Mouse (Mus musculus) 416B (cell line): Measurements from ENCODE around the gene Kif6.

ENCODE experiments used
- DNase-seq: peaks from one replicate; pipeline ENCODE4 v3.0.0; 2011; ENCODE audit warnings: low read depth

Gene Kif6

DNA sequence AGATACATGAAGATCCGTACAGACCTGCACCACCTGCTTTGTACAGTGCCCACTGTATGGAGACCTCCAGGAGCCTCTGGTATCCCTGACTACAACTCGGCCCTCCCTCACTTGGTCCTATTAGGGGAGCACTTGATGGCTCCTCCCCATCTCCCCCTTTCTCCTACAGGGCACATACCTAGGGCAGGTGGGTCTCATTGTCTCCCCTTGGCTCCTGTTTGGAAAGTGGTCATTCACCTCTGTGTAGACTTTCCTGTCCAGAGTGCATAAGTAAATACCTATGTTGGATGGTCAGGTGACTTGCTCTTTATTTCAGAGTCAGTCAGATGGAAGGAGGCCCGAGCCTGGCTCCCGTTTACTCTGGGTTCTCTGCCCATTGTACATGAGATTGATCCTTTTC, 308.5 kb downstream of the Kif6 start:
- no peak for DNase-seq

- no peak for DNase-seq
These were observed 312.7 kb downstream of the Kif6 start for GRCm38 (mm10) chr17:49927611-49928010.

GRCm38 (mm10) chr17:49933806-49934205, 318.9 kb downstream of the Kif6 start:
- no peak for DNase-seq

DNA sequence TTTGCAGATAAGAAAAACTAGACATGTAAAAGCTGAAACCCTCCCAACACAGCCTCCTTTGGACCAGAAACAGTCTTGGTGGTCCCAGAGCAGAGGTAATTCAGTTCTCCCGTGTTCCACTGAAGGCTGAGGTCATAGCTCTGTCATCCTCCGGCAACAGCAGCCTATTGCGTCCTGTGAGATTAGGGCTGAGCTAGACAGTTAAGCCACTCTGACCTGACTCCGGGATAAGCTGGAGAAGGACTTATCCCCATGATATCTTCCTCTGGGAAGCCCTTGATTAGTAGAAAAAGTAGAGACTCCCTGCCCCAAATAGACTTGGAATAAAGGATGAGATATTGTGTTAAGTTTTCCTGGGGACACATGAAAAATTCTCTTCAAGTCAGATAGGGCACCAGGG, 319.6 kb downstream of the Kif6 start:
- DNase-seq, result no peak

GRCm38 (mm10) chr17:49935602-49936205, 320.8 kb downstream of the Kif6 start:
- peak; percentile 69 for DNase-seq

DNA sequence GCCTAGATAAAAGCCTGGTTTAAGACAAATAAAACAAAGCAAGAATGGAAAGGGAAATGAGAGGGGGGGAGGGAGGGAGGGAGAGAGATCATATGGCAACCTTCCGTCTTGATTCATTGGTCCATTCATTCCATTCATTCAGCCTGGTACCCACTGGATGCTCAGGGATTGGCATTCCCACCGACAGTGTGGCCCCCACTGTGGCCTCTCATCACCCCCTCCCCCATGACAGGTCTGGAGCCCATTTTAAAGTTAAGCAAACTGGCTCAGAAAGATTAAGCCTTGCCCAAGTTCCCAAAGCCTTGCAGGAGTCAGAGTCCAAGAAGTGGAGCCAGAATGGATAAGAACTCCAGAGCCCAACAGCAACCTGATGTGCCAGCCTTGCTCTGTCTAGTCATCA, 321.3 kb downstream of the Kif6 start:
- no peak for DNase-seq

DNA sequence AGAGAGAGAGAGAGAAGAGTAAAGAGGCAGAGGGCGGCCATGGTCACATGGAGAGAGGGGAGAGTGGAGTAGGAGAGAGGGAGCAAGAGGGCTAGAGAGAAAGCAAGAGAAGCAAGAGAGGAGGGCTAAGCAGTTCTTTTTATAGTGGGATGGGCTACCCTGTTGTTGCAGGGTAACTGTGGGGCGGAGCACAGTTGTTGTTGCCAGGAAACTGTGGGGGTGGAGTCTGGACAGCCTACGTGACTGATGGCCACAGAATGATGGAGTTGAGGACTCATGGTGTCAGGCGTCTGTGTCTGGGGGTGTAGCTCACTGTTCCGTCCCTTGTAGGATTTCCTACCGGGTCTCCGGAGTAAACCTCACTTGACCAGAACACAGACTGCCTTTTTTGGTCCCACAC, 324.2 kb downstream of the Kif6 start:
- no peak for DNase-seq

- DNase-seq, result peak; percentile 59
These were observed 327.7 kb downstream of the Kif6 start for GRCm38 (mm10) chr17:49942674-49943073.

DNA sequence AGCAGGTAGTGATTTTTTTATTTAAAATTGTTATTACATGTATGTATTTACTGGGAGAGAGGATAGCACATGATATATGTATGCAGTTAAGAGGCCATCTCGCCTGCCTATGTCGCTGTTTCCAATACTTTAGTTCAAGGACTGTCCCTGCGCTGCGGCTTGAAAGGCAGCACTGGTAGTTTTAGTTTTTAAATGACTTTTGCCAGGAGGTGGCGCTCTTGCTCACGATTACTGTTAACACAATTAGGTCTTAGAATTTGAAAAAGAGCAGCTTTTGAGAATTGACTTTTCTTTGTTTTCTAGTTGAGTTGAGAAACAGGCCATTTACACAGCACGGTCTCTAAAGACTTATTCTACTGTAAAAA, 336.5 kb downstream of the Kif6 start:
- peak; percentile 82 for DNase-seq

- DNase-seq, result no peak
These were observed 337.1 kb downstream of the Kif6 start for GRCm38 (mm10) chr17:49951856-49952607.

GRCm38 (mm10) chr17:49959021-49959420, 344.1 kb downstream of the Kif6 start:
- DNase-seq, result peak; percentile 77
